Mouse (Mus musculus) stomach, postnatal 0 days (tissue): ENCODE results near the gene Ric8a.

ENCODE experiments used
- CTCF ChIP-seq: IDR thresholded peaks from 2 replicates; pipeline ENCODE4 v1.5.1; 2016; ENCODE audit warnings: antibody characterized with exemption, low read depth, mild to moderate bottlenecking, moderate library complexity
- EP300 ChIP-seq: optimal IDR thresholded peaks from 2 replicates; pipeline ENCODE3; 2016; ENCODE audit warnings: antibody characterized with exemption

GRCm38 (mm10) chr7:140907131-140907530 lies 50.4 kb downstream of the Ric8a start:
- TF ChIP-seq CTCF (no peak), EP300 (no peak)
